Mouse (Mus musculus) liver, embryonic 13.5 days (tissue): ENCODE measurements around the gene Ubp1. TPM values are rescaled to one million over a fixed set of nuclear protein-coding genes. Genes with fewer than 3 reads are reported as not detected.

Experiments
- ATAC-seq: fragments of 200-750 bp; cut with Nextera tagmentation; 2 replicates; pipeline ENCODE4 v1.8.0; 2017; ENCODE audit warnings: low read depth, mild to moderate bottlenecking, moderate number of reproducible peaks, moderate library complexity
- DNase-seq: peaks from one replicate; pipeline ENCODE4 v3.0.0; 2022
- H3K27ac ChIP-seq: fragments of 300-500 bp; sonication (generic); 2 replicates; pipeline ENCODE4 v1.5.1; 2015; ENCODE audit warnings: moderate library complexity, mild to moderate bottlenecking, inconsistent platforms
- H3K27me3 ChIP-seq: fragments of 300-500 bp; sonication (generic); 2 replicates; pipeline ENCODE4 v1.6.1; 2015; ENCODE audit warnings: mild to moderate bottlenecking, inconsistent platforms
- H3K36me3 ChIP-seq: fragments of 300-500 bp; sonication (generic); 2 replicates; pipeline ENCODE4 v1.6.1; 2015; ENCODE audit warnings: mild to moderate bottlenecking, inconsistent platforms
- H3K4me1 ChIP-seq: fragments of 300-500 bp; sonication (generic); replicated peaks from 2 replicates; pipeline ENCODE4 v1.6.1; 2015; ENCODE audit warnings: inconsistent platforms
- H3K4me2 ChIP-seq: fragments of 300-500 bp; sonication (generic); 2 replicates; pipeline ENCODE4 v1.6.1; 2015; ENCODE audit warnings: inconsistent platforms, mild to moderate bottlenecking, moderate library complexity
- H3K4me3 ChIP-seq: fragments of 300-500 bp; sonication (generic); replicated peaks from 2 replicates; pipeline ENCODE4 v1.5.1; 2015; ENCODE audit warnings: mild to moderate bottlenecking, inconsistent platforms
- H3K9ac ChIP-seq: fragments of 300-500 bp; sonication (generic); 2 replicates; pipeline ENCODE4 v1.6.1; 2015; ENCODE audit warnings: mild to moderate bottlenecking, inconsistent platforms
- H3K9me3 ChIP-seq: fragments of 300-500 bp; sonication (generic); replicated peaks from 2 replicates; pipeline ENCODE4 v1.6.1; 2016; ENCODE audit warnings: inconsistent platforms
- WGBS: fragments of 180-500 bp; shearing (Covaris S2); methylation state at CpG from one replicate; pipeline ENCODE4 v1.1.7; 2015; ENCODE audit not compliant: insufficient replicate concordance; 5-methylcytosine and 5-hydroxymethylcytosine counted together
- polyA plus RNA-seq: library from polyadenylated mRNA; unstranded; fragments of >200 nt; fragmentation: Nextera tagmentation; extraction: Ambion mirVana; gene quantifications from 2 replicates; pipeline ENCODE4 v1.2.1, GENCODE M21; 2015

Ubp1 gene
- polyA plus RNA-seq, 1 experiment from 2014 or later = 48.4 TPM

- Histone ChIP-seq H3K4me3 (peak overlapping the region; percentile 100), H3K9ac (peak overlapping the region; percentile 100), H3K4me2 (peak overlapping the region; percentile 82), H3K27ac (peak overlapping the region; percentile 98), H3K36me3 (no peaks in the 10 kb centered on the region), H3K9me3 (no peaks in the 10 kb centered on the region), H3K27me3 (no peaks in the 10 kb centered on the region), H3K4me1 (peaks cover 60% of the 10 kb centered on the region)
- ATAC-seq (no peak), DNase-seq (no peak)
- 11% methylated on average over 11 of the region's 11 CpGs for WGBS
Measured at GRCm38 (mm10) chr9:113932501-113932900, 1.8 kb downstream of the Ubp1 start.

GRCm38 (mm10) chr9:113935638-113936037 is 4.9 kb downstream of the Ubp1 start:
- no peak for DNase-seq
- no peak for ATAC-seq
- 57% methylated on average over 5 of the region's 5 CpGs for WGBS
- H3K9me3 ChIP-seq = no peaks in the 10 kb centered on the region
- H3K27ac ChIP-seq = peak overlapping the region; percentile 45; the same call in 1 of the 2 replicates
- no peak overlapping the region for H3K4me3 ChIP-seq
- H3K36me3 ChIP-seq = no peaks in the 10 kb centered on the region
- H3K27me3 ChIP-seq = no peaks in the 10 kb centered on the region
- peak overlapping the region; percentile 49 for H3K9ac ChIP-seq
- peaks cover 82% of the 10 kb centered on the region for H3K4me1 ChIP-seq
- peak overlapping the region; percentile 36 for H3K4me2 ChIP-seq

- WGBS = 85% methylated on average over 9 of the region's 9 CpGs
- peak overlapping the region; percentile 40; the same call in 1 of the 2 replicates for H3K9ac ChIP-seq
- no peaks in the 10 kb centered on the region for H3K27me3 ChIP-seq
- DNase-seq = no peak
- H3K9me3 ChIP-seq = no peaks in the 10 kb centered on the region
- no peak overlapping the region for H3K4me3 ChIP-seq
- no peak for ATAC-seq
- peak overlapping the region; percentile 91 for H3K27ac ChIP-seq
- peak overlapping the region; percentile 3; the same call in 1 of the 2 replicates for H3K4me2 ChIP-seq
- H3K4me1 ChIP-seq = peaks cover 97% of the 10 kb centered on the region
- H3K36me3 ChIP-seq = 0 out of 2 replicates have a peak, but pooled peaks cover 5% of the 10 kb centered on the region
Measured at GRCm38 (mm10) chr9:113939063-113939850, 8.5 kb downstream of the Ubp1 start.

GRCm38 (mm10) chr9:113941103-113941805 is 10.5 kb downstream of the Ubp1 start:
- ATAC-seq (peak; percentile 96), DNase-seq (peak; percentile 32)
- peak overlapping the region; percentile 91 for H3K27ac ChIP-seq
- H3K9me3 ChIP-seq = no peaks in the 10 kb centered on the region
- H3K4me1 ChIP-seq = peaks cover 78% of the 10 kb centered on the region
- WGBS = 32% methylated on average over 3 of the region's 3 CpGs
- peak overlapping the region; percentile 66 for H3K9ac ChIP-seq
- peak overlapping the region; percentile 34 for H3K4me3 ChIP-seq
- H3K4me2 ChIP-seq = peak overlapping the region; percentile 68
- H3K27me3 ChIP-seq = no peaks in the 10 kb centered on the region
- H3K36me3 ChIP-seq = peaks cover 21% of the 10 kb centered on the region

GRCm38 (mm10) chr9:113943372-113943771 is 12.6 kb downstream of the Ubp1 start:
- H3K9ac ChIP-seq = peak overlapping the region; percentile 24; the same call in 1 of the 2 replicates

GRCm38 (mm10) chr9:113947216-113947615 is 16.5 kb downstream of the Ubp1 start:
- Histone ChIP-seq H3K27me3 (no peaks in the 10 kb centered on the region), H3K9ac (no peak overlapping the region), H3K27ac (0 out of 2 replicates have a peak overlapping the region, but pooled peaks have one; percentile 29), H3K9me3 (no peaks in the 10 kb centered on the region), H3K36me3 (peaks cover 59% of the 10 kb centered on the region), H3K4me2 (no peak overlapping the region), H3K4me3 (no peak overlapping the region), H3K4me1 (peaks cover 32% of the 10 kb centered on the region)
- ATAC-seq = no peak
- WGBS = 72% methylated on average over 1 of the region's 1 CpGs
- no peak for DNase-seq

More at GRCm38 (mm10) chr9:113943372-113943771, 12.6 kb downstream of the Ubp1 start:
- H3K4me3 ChIP-seq = no peak overlapping the region
- no peak for DNase-seq
- no peaks in the 10 kb centered on the region for H3K27me3 ChIP-seq
- no peak for ATAC-seq
- WGBS = 89% methylated on average over 1 of the region's 1 CpGs
- no peak overlapping the region for H3K4me2 ChIP-seq
- H3K36me3 ChIP-seq = peaks cover 42% of the 10 kb centered on the region
- peak overlapping the region; percentile 40; the same call in 1 of the 2 replicates for H3K27ac ChIP-seq
- no peaks in the 10 kb centered on the region for H3K9me3 ChIP-seq
- H3K4me1 ChIP-seq = peaks cover 66% of the 10 kb centered on the region

- Histone ChIP-seq H3K27ac (no peak overlapping the region), H3K36me3 (peaks cover 90% of the 10 kb centered on the region), H3K4me2 (no peak overlapping the region), H3K4me3 (no peak overlapping the region), H3K9ac (no peak overlapping the region), H3K4me1 (peaks cover 5% of the 10 kb centered on the region), H3K9me3 (no peaks in the 10 kb centered on the region), H3K27me3 (no peaks in the 10 kb centered on the region)
- DNase-seq = no peak
- peak; percentile 50 for ATAC-seq
- 76% methylated on average over 4 of the region's 4 CpGs for WGBS
Measured at GRCm38 (mm10) chr9:113957777-113958176, 27.0 kb downstream of the Ubp1 start.

- H3K27me3 ChIP-seq = no peaks in the 10 kb centered on the region
- DNase-seq (no peak), ATAC-seq (no peak)
- peaks cover 93% of the 10 kb centered on the region for H3K36me3 ChIP-seq
- no peaks in the 10 kb centered on the region for H3K9me3 ChIP-seq
- H3K27ac ChIP-seq = 0 out of 2 replicates have a peak overlapping the region, but pooled peaks have one; percentile 4
- H3K4me3 ChIP-seq = no peak overlapping the region
- H3K9ac ChIP-seq = no peak overlapping the region
- peaks cover 41% of the 10 kb centered on the region for H3K4me1 ChIP-seq
- no peak overlapping the region for H3K4me2 ChIP-seq
Measured at GRCm38 (mm10) chr9:113963718-113964117, 33.0 kb downstream of the Ubp1 start.

GRCm38 (mm10) chr9:113964415-113964814 is 33.7 kb downstream of the Ubp1 start:
- H3K4me3 ChIP-seq = no peak overlapping the region
- H3K27ac ChIP-seq = peak overlapping the region; percentile 7; the same call in 1 of the 2 replicates
- H3K4me1 ChIP-seq = peaks cover 45% of the 10 kb centered on the region
- DNase-seq (no peak), ATAC-seq (no peak)
- no peak overlapping the region for H3K9ac ChIP-seq
- no peaks in the 10 kb centered on the region for H3K27me3 ChIP-seq
- H3K4me2 ChIP-seq = no peak overlapping the region
- no peaks in the 10 kb centered on the region for H3K9me3 ChIP-seq
- 88% methylated on average over 8 of the region's 8 CpGs for WGBS
- peaks cover 90% of the 10 kb centered on the region for H3K36me3 ChIP-seq

- no peak overlapping the region for H3K4me2 ChIP-seq
- H3K9me3 ChIP-seq = no peaks in the 10 kb centered on the region
- H3K9ac ChIP-seq = peak overlapping the region; percentile 53; the same call in 1 of the 2 replicates
- peak overlapping the region; percentile 98 for H3K27ac ChIP-seq
- no peak for DNase-seq
- H3K27me3 ChIP-seq = no peaks in the 10 kb centered on the region
- no peak for ATAC-seq
- H3K36me3 ChIP-seq = peaks cover 90% of the 10 kb centered on the region
- H3K4me3 ChIP-seq = no peak overlapping the region
- WGBS = 54% methylated on average over 4 of the region's 4 CpGs
- H3K4me1 ChIP-seq = peaks cover 69% of the 10 kb centered on the region
Measured at GRCm38 (mm10) chr9:113966838-113967237, 36.1 kb downstream of the Ubp1 start.

- Histone ChIP-seq H3K9ac (peak overlapping the region; percentile 85), H3K36me3 (peaks cover 89% of the 10 kb centered on the region), H3K4me1 (peaks cover 65% of the 10 kb centered on the region), H3K27me3 (no peaks in the 10 kb centered on the region), H3K4me3 (peak overlapping the region; percentile 68), H3K9me3 (no peaks in the 10 kb centered on the region), H3K4me2 (peak overlapping the region; percentile 77), H3K27ac (peak overlapping the region; percentile 98)
- 24% methylated on average over 7 of the region's 7 CpGs for WGBS
- ATAC-seq (peak; percentile 99), DNase-seq (peak; percentile 93)
Measured at GRCm38 (mm10) chr9:113968967-113969366, 38.2 kb downstream of the Ubp1 start.
